Comparison of ENCODE assay signal across 8 mouse cellular contexts in genomic region chr19:24871037-24871635, GRCm38 (mm10). TPM values are rescaled to one million over a fixed set of nuclear protein-coding genes. Genes with fewer than 3 reads are reported as not detected.
DNase-seq lines count a peak whose midpoint lies in the region; ATAC-seq and TF ChIP-seq lines count a peak whose summit lies in the region.

No protein-coding gene starts in this region.

- peak; percentile 72 for TF ChIP-seq RAD21 in MEL (IDR thresholded peaks at IDR 0.05; ENCODE audit: low read depth, low read length)

- TF ChIP-seq POLR2A in MEL (IDR thresholded peaks at IDR 0.05; ENCODE audit: control insufficient read depth in 1 of 2, insufficient read depth in 1 of 2, low read depth in 1 of 2, low read length in 2 of 2, poor library complexity in 1 of 2), result no peak
- TF ChIP-seq POLR2A in cerebellum, adult 2 months (IDR thresholded peaks at IDR 0.05; ENCODE audit: borderline replicate concordance, insufficient read depth, low read length), result no peak

- no peak overlapping the region for H3K9ac ChIP-seq in MEL (ENCODE audit: control insufficient read depth, low read depth, low read length, poor library complexity, severe bottlenecking)
- H3K9ac ChIP-seq in hindbrain, embryonic 15.5 days, result peak overlapping the region; percentile 38

- no peaks in the 10 kb centered on the region for H3K4me1 ChIP-seq in MEL (ENCODE audit: control insufficient read depth in 1 of 2, insufficient read depth in 2 of 2, low read length in 2 of 2)
- peaks cover 5% of the 10 kb centered on the region for H3K4me1 ChIP-seq in cerebellum, adult 2 months (ENCODE audit: control insufficient read depth, insufficient read depth, low read length)
- peaks cover 3% of the 10 kb centered on the region; the same call in 1 of the 2 replicates for H3K4me1 ChIP-seq in hindbrain, embryonic 15.5 days (replicated peaks)

- H3K9me3 ChIP-seq in MEL (replicated peaks; ENCODE audit: insufficient read depth, low read length), result no peaks in the 10 kb centered on the region
- H3K9me3 ChIP-seq in hindbrain, embryonic 15.5 days, result no peaks in the 10 kb centered on the region

- no peak overlapping the region for H3K27ac ChIP-seq in MEL (ENCODE audit: control insufficient read depth, low read depth, low read length)
- no peak overlapping the region for H3K27ac ChIP-seq in cerebellum, adult 2 months (ENCODE audit: insufficient read depth, low read length)
- no peak overlapping the region for H3K27ac ChIP-seq in hindbrain, embryonic 15.5 days (replicated peaks)

- H3K36me3 ChIP-seq in MEL (ENCODE audit: control insufficient read depth in 1 of 2, insufficient read depth in 2 of 2, low read length in 2 of 2), result no peaks in the 10 kb centered on the region
- no peaks in the 10 kb centered on the region for H3K36me3 ChIP-seq in hindbrain, embryonic 15.5 days

- H3K4me2 ChIP-seq in hindbrain, embryonic 15.5 days, result peak overlapping the region; percentile 64

- WGBS in cerebellum, adult 2 months, result 14% methylated on average over 18 of the region's 18 CpGs
- 17% methylated on average over 18 of the region's 18 CpGs for WGBS in hindbrain, embryonic 15.5 days

- peaks cover 0 to 4% of the 10 kb centered on the region in 2 experiments; a peak in 3 of 4 replicates for H3K27me3 ChIP-seq in MEL (ENCODE audit: control insufficient read depth in 1 of 2, insufficient read depth in 2 of 2, low read length in 2 of 2)
- no peaks in the 10 kb centered on the region; the same call in 1 of the 2 replicates for H3K27me3 ChIP-seq in cerebellum, adult 2 months (ENCODE audit: control insufficient read depth, insufficient read depth, low read length)
- no peaks in the 10 kb centered on the region for H3K27me3 ChIP-seq in hindbrain, embryonic 15.5 days

- TF ChIP-seq CTCF in MEL (IDR thresholded peaks at IDR 0.05 in 2 of 3, conservative IDR thresholded peaks at IDR 0.05 in 1 of 3; ENCODE audit: control insufficient read depth in 1 of 3, insufficient read depth in 1 of 3, low read depth in 2 of 3, low read length in 3 of 3, poor library complexity in 1 of 3, severe bottlenecking in 1 of 3), result peak; percentile 53 to 67 (median 66)
- peak; percentile 84 for TF ChIP-seq CTCF in cerebellum, adult 2 months (IDR thresholded peaks at IDR 0.05; ENCODE audit: borderline replicate concordance, insufficient read depth, low read depth, low read length)

- no peak for TF ChIP-seq EP300 in MEL (IDR thresholded peaks at IDR 0.05; ENCODE audit: low read depth in 1 of 2, low read length in 2 of 2)

- no peaks in the 10 kb centered on the region for H3K79me2 ChIP-seq in MEL (ENCODE audit: control insufficient read depth, insufficient read depth, low read length, poor library complexity)

- DNase-seq in MEL (ENCODE audit: low read depth, low spot score), result peak; percentile 75
- peak; percentile 27 to 53 for DNase-seq in cerebellum, adult 2 months
- DNase-seq in layer of hippocampus, postnatal 36 days, result peak; percentile 76 to 82
- peak; percentile 65 for DNase-seq in lung, postnatal 36 days
- peak; percentile 66 for DNase-seq in right cerebral cortex, postnatal 14 days
- DNase-seq in yolk sac, embryonic 10.5 days (ENCODE audit: low spot score), result peak; percentile 65

- no peak overlapping the region; a peak in 1 of 4 replicates for H3K4me3 ChIP-seq in MEL (ENCODE audit: control insufficient read depth in 1 of 2, insufficient read depth in 1 of 2, low read depth in 2 of 2, low read length in 2 of 2)
- H3K4me3 ChIP-seq in cerebellum, adult 2 months (replicated peaks; ENCODE audit: insufficient read depth, low read depth, low read length), result peak overlapping the region; percentile 62
- peak overlapping the region; percentile 34 for H3K4me3 ChIP-seq in hindbrain, embryonic 15.5 days

- ATAC-seq in frontal cortex, adult (ENCODE audit: low TSS enrichment), result peak; percentile 94
- peak; percentile 81; the same call in 1 of the 2 replicates for ATAC-seq in hindbrain, embryonic 15.5 days (ENCODE audit: low FRiP score, low read depth)

TF ChIP-seq in MEL, 35 proteins besides CTCF, POLR2A, EP300 and RAD21:
- TF ChIP-seq UBTF (IDR thresholded peaks at IDR 0.05; ENCODE audit: borderline replicate concordance, insufficient read depth, low read depth, low read length) (no peak), SMC3 (IDR thresholded peaks at IDR 0.05; ENCODE audit: low read depth, low read length) (peak; percentile 55), ZC3H11A (IDR thresholded peaks at IDR 0.05; ENCODE audit: low read depth, low read length) (peak; percentile 56)

RNA-seq across cellular contexts. Expression of gene Gm10053, which starts 4.3 kb away (rescaled TPM):
- 237 and 277 TPM in 2 replicates for total RNA-seq in MEL (2012; rRNA removed)
- polyA plus RNA-seq in MEL (2012; ENCODE audit: insufficient read depth in 1 of 2, insufficient read length in 2 of 2, low read depth in 1 of 2, low replicate concordance in 2 of 2, missing spikeins in 1 of 2), result 100 to 1,000 TPM in 1 of 2 experiments, not detected in 1; 173 TPM
- polyA plus RNA-seq in cerebellum, adult 2 months (2012; rRNA removed), result 166 and 167 TPM in 2 replicates
- 271 and 287 TPM in 2 replicates for polyA plus RNA-seq in hindbrain, embryonic 15.5 days (2015; fragmentation: Nextera tagmentation; extraction: Ambion mirVana)
- 100 to 1,000 TPM; 203 to 206 TPM for total RNA-seq in layer of hippocampus, postnatal 36 days (2021)

RNA-seq across cellular contexts. Expression of gene Pgm5, which starts 9.5 kb away (rescaled TPM):
- total RNA-seq in MEL (2012; rRNA removed), result not detected in 2 replicates
- polyA plus RNA-seq in MEL (2012; ENCODE audit: insufficient read depth in 1 of 2, insufficient read length in 2 of 2, low read depth in 1 of 2, low replicate concordance in 2 of 2, missing spikeins in 1 of 2), result not detected
- polyA plus RNA-seq in cerebellum, adult 2 months (2012; rRNA removed), result 3.8 and 4.3 TPM in 2 replicates
- polyA plus RNA-seq in hindbrain, embryonic 15.5 days (2015; fragmentation: Nextera tagmentation; extraction: Ambion mirVana), result 1.2 and 2.2 TPM in 2 replicates
- total RNA-seq in layer of hippocampus, postnatal 36 days (2021), result 1 to 10 TPM; 3.7 to 5.2 TPM

RNA-seq across cellular contexts. Expression of gene Foxd4, which starts 29.9 kb away (rescaled TPM):
- not detected in 2 replicates for total RNA-seq in MEL (2012; rRNA removed)
- polyA plus RNA-seq in MEL (2012; ENCODE audit: insufficient read depth in 1 of 2, insufficient read length in 2 of 2, low read depth in 1 of 2, low replicate concordance in 2 of 2, missing spikeins in 1 of 2), result under 1 TPM in 1 of 2 experiments, not detected in 1; 0.04 TPM
- polyA plus RNA-seq in cerebellum, adult 2 months (2012; rRNA removed), result 0.07 TPM in 1 of 2 replicates, not detected in the other
- polyA plus RNA-seq in hindbrain, embryonic 15.5 days (2015; fragmentation: Nextera tagmentation; extraction: Ambion mirVana), result 0.16 and 0.27 TPM in 2 replicates
- not detected for total RNA-seq in layer of hippocampus, postnatal 36 days (2021)

Comparison
In these comparisons a context has a peak if more than half of its experiments do, and no peak if none do; other contexts are left out.
1. H3K4me3 ChIP-seq: peak in cerebellum, adult 2 months (single experiment) and hindbrain, embryonic 15.5 days (single experiment); none in MEL (0 of 2).
2. Peak in every context shown above with its lines, with median percentiles within 50 percentile points of each other: DNase-seq.